Mouse (Mus musculus): ENCODE data around the gene Ssbp3. TPM values are rescaled to one million over a fixed set of nuclear protein-coding genes. Genes with fewer than 3 reads are reported as not detected.

The Ssbp3 gene
- polyA plus RNA-seq, 1 experiment, result 145 TPM

DNA sequence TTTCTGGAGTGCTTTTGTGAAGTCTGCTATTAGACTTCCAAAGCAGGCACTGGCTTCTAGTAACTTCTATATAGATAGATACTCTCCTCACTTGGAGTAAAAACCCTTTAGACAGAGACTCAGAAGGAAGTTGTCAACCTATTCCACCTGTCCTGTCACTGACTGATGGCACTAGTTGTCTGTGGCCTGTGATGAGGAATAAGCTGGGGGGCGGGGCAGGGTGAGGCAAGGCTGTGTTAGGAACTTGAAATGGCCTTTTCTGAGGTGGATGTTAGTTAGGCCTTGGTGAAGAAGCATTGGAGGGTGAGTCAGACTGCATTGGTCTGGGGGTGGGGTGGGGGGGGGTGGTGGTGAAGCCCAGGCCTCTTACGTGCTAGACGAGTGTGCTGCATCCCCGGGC is 65.4 kb downstream of the Ssbp3 start:
- TF ChIP-seq CTCF (IDR thresholded peaks at IDR 0.05; ENCODE audit: borderline replicate concordance, insufficient read depth, low read length) (no peak), POLR2A (IDR thresholded peaks at IDR 0.05; ENCODE audit: low read depth, low read length) (no peak)
- Histone ChIP-seq H3K4me1 (ENCODE audit: control insufficient read depth, insufficient read depth, low read length) (peaks cover 23% of the 10 kb centered on the region), H3K4me3 (ENCODE audit: insufficient read depth, low read length) (no peak overlapping the region), H3K27ac (ENCODE audit: insufficient read depth, low read length) (no peak overlapping the region)

DNA sequence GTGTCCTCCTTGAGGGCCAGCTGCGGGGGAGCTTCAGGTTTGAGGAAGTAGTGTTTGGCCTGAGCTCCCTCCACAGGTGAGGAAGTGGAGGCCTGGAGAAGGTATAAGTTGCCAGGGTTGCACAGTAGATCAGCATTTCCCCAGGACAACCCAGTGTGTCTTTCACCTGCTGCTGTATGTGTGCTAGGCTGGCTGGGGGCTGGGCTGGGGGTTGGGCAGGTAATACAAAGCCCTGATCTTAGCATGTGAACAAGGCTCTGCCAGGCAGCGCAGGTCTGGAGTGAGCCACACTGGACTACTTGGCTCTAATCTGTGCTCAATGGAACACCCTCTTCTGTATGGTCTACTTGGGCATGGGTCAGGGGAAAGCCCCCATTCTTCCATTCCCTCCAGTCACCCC is 66.1 kb downstream of the Ssbp3 start:
- Histone ChIP-seq H3K27ac (ENCODE audit: insufficient read depth, low read length) (no peak overlapping the region), H3K4me1 (ENCODE audit: control insufficient read depth, insufficient read depth, low read length) (peaks cover 23% of the 10 kb centered on the region), H3K4me3 (ENCODE audit: insufficient read depth, low read length) (no peak overlapping the region)
- TF ChIP-seq POLR2A (IDR thresholded peaks at IDR 0.05; ENCODE audit: low read depth, low read length) (no peak), CTCF (IDR thresholded peaks at IDR 0.05; ENCODE audit: borderline replicate concordance, insufficient read depth, low read length) (no peak)

DNA sequence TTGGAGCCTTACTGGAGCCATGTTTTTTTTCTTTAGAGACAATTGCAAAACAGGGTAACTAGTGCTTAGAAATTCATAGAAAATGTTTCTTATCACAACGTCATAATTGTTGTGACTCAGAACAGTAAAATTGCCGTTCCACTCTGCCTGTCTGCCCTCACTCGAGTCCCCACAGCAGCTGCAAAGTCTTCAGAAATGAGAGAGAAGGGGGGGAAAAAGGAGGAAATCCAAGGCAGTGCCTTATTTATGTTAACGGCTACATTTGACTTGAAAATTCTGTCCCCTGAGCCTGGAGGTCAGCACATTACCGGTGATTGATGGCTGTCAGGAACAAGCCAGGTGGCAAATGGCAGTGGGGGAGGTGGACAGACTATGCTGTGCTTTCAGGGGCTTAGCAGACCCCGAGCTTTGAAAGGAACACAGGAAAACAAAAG is 66.7 kb downstream of the Ssbp3 start:
- peaks cover 23% of the 10 kb centered on the region for H3K4me1 ChIP-seq (ENCODE audit: control insufficient read depth, insufficient read depth, low read length)
- peak overlapping the region; percentile 41; the same call in 1 of the 2 replicates for H3K27ac ChIP-seq (ENCODE audit: insufficient read depth, low read length)

DNA sequence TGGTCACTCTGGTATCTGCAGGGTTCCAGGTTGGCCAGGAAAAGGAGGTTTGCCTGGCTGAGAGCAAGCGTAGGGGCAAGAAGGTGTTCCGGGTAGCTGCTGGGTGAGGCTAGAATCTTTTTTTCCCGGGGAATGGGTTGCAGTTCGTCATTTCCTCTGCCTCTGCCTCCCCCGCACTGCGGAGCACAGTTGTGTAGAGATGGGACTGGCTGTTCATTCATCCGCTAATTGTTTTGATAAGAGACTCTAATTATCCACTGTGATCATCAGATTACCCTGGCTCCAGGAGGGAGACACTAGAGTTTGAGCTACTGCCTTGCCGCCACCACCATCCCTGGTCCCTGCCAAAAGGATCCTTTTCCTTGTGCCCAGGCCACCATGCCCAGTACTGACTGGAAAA is 67.9 kb downstream of the Ssbp3 start:
- TF ChIP-seq POLR2A (IDR thresholded peaks at IDR 0.05; ENCODE audit: low read depth, low read length), result no peak
- no peak for TF ChIP-seq CTCF (IDR thresholded peaks at IDR 0.05; ENCODE audit: borderline replicate concordance, insufficient read depth, low read length)
- Histone ChIP-seq H3K4me1 (ENCODE audit: control insufficient read depth, insufficient read depth, low read length) (peaks cover 23% of the 10 kb centered on the region), H3K4me3 (ENCODE audit: insufficient read depth, low read length) (no peak overlapping the region), H3K27ac (ENCODE audit: insufficient read depth, low read length) (no peak overlapping the region)

More for the DNA sequence above, 66.7 kb downstream of the Ssbp3 start:
- no peak overlapping the region for H3K4me3 ChIP-seq (ENCODE audit: insufficient read depth, low read length)
- no peak for TF ChIP-seq POLR2A (IDR thresholded peaks at IDR 0.05; ENCODE audit: low read depth, low read length)
- TF ChIP-seq CTCF (IDR thresholded peaks at IDR 0.05; ENCODE audit: borderline replicate concordance, insufficient read depth, low read length), result no peak

DNA sequence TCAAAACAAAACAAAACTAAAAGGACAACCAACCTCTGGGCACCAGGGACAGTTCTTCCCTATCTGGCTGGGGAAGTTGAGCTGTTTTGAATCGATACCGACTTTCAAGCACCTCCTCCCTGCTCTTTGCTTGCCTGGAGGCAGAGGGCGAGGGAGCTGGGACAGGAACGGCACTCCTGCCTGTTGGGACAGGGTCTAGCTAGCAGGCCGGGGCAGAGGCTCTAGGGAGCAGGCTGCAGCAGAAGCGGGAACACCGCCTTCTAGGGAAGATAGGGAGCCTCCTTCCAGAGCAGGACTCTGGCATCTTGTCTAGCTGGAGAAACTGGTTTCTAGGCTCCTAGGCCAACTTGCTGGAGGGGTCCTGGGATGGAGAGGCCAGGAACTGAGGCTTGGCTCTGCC is 70.2 kb downstream of the Ssbp3 start:
- Histone ChIP-seq H3K4me3 (ENCODE audit: insufficient read depth, low read length) (no peak overlapping the region), H3K27ac (ENCODE audit: insufficient read depth, low read length) (no peak overlapping the region), H3K4me1 (ENCODE audit: control insufficient read depth, insufficient read depth, low read length) (peaks cover 18% of the 10 kb centered on the region)
- TF ChIP-seq CTCF (IDR thresholded peaks at IDR 0.05; ENCODE audit: borderline replicate concordance, insufficient read depth, low read length), result no peak
- no peak for TF ChIP-seq POLR2A (IDR thresholded peaks at IDR 0.05; ENCODE audit: low read depth, low read length)

DNA sequence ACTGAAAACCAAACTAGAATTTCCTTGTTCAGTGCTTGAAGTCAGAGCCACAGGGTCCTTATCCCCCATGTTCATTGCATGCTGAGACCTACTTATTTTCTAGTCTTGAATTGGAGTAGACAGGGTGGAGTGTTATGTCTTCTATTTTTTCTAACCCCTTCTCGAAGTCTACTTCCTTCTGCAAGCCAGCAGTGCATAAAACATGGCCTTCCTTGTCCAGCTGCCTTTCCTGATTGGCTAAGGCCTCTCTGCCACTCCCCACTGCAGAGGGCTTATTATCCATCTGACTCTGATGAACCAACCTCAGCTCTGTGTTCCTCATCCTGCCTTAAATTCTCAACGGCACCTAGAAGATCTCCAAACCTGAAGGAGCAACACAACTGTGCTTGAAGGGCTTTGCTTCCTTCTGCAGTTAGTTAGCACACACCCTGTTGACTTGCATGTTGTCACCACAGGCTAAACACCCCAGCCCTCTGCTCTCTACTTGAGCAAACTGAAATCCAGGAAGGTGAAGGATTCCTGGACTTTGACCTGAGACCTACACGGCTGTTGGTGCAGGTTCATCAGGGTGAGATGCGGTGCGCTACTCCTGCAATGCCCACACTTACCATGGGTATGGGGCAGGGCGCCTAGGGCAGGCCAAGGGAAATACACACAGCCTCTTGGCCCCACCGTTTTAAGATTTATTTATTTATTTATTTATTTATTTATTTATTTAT is 71.0 kb downstream of the Ssbp3 start:
- H3K27ac ChIP-seq (ENCODE audit: insufficient read depth, low read length), result no peak overlapping the region
- no peak overlapping the region for H3K4me3 ChIP-seq (ENCODE audit: insufficient read depth, low read length)
- TF ChIP-seq CTCF (IDR thresholded peaks at IDR 0.05; ENCODE audit: borderline replicate concordance, insufficient read depth, low read length) (no peak), POLR2A (IDR thresholded peaks at IDR 0.05; ENCODE audit: low read depth, low read length) (no peak)
- peaks cover 21% of the 10 kb centered on the region for H3K4me1 ChIP-seq (ENCODE audit: control insufficient read depth, insufficient read depth, low read length)

DNA sequence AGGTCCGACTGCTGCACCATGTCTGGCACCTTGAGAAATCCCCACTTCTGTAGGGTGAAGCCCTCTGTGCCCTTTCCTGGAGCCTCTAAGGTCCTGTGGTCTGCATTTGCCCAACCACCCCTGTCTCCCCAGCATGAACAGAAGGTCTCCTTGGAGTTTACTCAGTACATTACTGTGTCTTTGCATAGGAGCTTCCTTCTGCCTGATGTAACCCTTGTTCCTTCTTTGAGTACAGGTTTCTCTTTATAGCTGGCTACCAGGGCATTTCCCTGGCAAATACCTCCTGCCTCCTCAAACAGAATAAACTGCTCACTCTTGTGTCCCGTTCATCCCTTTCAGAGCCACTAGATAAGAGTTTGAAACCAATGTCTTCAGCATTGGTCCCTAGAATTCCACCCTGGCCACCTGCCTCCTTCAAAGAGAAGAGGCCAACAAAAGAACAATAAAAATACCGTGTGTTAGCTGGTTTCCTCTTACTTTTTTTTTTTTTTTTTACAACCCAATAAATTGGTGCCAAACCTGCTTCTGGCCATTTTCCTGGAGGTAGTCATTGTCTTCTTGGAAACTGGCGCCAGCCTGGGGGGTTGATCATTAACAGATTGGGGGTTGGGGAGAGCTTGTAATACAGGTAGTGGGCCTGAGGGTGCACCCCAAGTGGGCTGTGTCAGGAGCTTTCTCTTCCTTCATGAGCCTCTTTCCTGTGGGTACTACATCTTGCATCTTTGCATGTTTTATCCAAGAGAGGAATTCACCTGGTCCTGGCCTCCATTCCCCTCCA is 72.0 kb downstream of the Ssbp3 start:
- Histone ChIP-seq H3K4me3 (ENCODE audit: insufficient read depth, low read length) (no peak overlapping the region), H3K27ac (ENCODE audit: insufficient read depth, low read length) (no peak overlapping the region), H3K4me1 (ENCODE audit: control insufficient read depth, insufficient read depth, low read length) (peaks cover 15% of the 10 kb centered on the region)
- TF ChIP-seq CTCF (IDR thresholded peaks at IDR 0.05; ENCODE audit: borderline replicate concordance, insufficient read depth, low read length), result no peak
- no peak for TF ChIP-seq POLR2A (IDR thresholded peaks at IDR 0.05; ENCODE audit: low read depth, low read length)

DNA sequence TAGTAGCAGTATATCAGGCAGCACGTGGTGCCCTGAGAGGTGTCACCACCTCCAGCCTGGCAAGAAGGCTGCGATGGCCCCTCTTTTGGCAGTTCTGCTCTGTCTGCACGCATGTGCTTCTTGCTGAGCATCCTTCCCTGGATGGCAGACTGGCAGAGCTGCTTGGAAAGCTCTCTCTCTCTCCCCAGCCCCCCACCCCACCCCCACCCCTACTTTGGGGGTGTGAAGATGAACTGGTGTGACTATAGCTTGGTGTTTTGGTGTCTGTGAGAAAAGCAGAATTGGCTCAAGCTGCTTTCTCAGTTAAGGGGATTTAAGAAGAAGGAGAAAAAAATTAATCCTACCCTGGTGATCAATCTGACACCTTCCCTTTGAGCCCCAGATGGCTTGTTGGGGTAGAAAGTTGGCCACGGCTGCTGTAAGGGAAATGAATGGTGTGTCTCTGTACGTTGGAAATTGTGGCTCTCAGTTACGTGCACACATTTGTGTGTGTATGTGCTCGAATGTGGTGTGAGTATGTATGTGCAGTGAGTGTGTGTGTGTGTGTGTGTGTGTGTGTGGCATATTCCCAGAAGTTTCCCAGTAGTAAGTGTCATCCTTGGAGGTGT is 73.5 kb downstream of the Ssbp3 start:
- Histone ChIP-seq H3K4me3 (ENCODE audit: insufficient read depth, low read length) (no peak overlapping the region), H3K27ac (ENCODE audit: insufficient read depth, low read length) (no peak overlapping the region), H3K4me1 (ENCODE audit: control insufficient read depth, insufficient read depth, low read length) (peaks cover 13% of the 10 kb centered on the region)
- TF ChIP-seq POLR2A (IDR thresholded peaks at IDR 0.05; ENCODE audit: low read depth, low read length), result no peak

DNA sequence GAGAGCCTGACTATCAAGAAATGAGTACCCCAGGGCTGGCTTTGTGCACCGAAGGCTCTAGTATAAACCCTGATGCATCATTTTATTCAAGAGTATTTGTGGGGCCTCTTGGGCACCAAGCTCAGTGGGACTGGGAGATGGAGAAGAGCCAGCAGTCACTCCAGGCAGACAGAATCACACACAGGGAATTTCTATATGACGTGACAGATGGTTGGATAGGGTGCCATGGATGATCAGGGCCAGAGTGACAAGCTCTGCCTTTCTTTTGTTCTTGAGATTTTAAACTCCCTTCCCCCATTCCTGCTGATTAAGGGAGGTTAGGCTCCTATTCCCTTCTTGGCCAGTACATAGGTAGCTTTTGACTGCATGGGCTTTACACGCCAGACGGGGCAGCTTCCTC is 74.8 kb downstream of the Ssbp3 start:
- no peak overlapping the region for H3K4me3 ChIP-seq (ENCODE audit: insufficient read depth, low read length)
- peaks cover 13% of the 10 kb centered on the region for H3K4me1 ChIP-seq (ENCODE audit: control insufficient read depth, insufficient read depth, low read length)
- H3K27ac ChIP-seq (ENCODE audit: insufficient read depth, low read length), result no peak overlapping the region
- TF ChIP-seq CTCF (IDR thresholded peaks at IDR 0.05; ENCODE audit: borderline replicate concordance, insufficient read depth, low read length), result no peak
- TF ChIP-seq POLR2A (IDR thresholded peaks at IDR 0.05; ENCODE audit: low read depth, low read length), result no peak
